Mouse (Mus musculus) megakaryocyte-erythroid progenitor cell, adult 5 weeks (primary cell): ENCODE results near the gene Rhoj. TPM values are rescaled to one million over a fixed set of nuclear protein-coding genes. Genes with fewer than 3 reads are reported as not detected.

Experiments
- polyA plus RNA-seq: library from polyadenylated mRNA; stranded (reverse); fragments of >175 nt; gene quantifications from 2 replicates; pipeline ENCODE4 v1.2.3, GENCODE M21; 2012

Gene Rhoj
- polyA plus RNA-seq, result 3.3 and 4.2 TPM in 2 replicates

GRCm38 (mm10) chr12:75307961-75308951 lies at the start of gene Rhoj:
Gene Rhoj, plus strand, starts transcription at chr12:75308322.

GRCm38 (mm10) chr12:75416681-75417080 lies 108.6 kb downstream of the Rhoj start, which contains the start of gene Gphb5:
Gene Gphb5, minus strand, starts transcription at chr12:75416781.

Other genes with a start within 250 kb of the Rhoj start
- not detected in 2 replicates for gene Kcnh5, start 131.0 kb upstream of the Rhoj start, polyA plus RNA-seq
- gene Gphb5, start 108.5 kb downstream of the Rhoj start, polyA plus RNA-seq, result not detected in 2 replicates